ENCODE assay signal across 24 mouse cellular contexts in the genomic region with DNA sequence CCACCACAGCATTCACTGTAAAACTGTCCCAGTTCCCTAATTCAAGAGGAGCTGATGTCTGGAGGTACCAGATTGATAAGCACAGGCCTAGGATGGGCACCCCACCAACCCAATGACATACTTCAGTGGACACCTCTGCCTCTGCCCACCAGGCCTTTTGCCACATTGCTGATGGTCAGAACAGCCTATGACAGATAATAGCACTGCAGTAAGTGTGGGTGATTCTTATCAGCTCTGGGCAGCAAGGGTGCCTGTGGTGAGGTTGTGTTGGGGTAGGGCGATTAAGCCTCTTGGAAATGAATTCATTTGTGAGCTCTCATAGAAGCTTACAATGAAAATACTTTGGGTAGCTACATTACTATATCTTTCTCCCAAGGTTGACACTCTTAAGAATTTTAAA. TPM values are rescaled to one million over a fixed set of nuclear protein-coding genes. Genes with fewer than 3 reads are reported as not detected.
"Had no signal": no experiment of that assay in that cellular context is flagged by ENCODE, and none has a peak within 500 bp of the region (broad histone marks: within the 10 kb centered on the region; RNA-seq: fewer than 3 reads in every experiment).

No protein-coding gene starts in this region.

- H3K27ac ChIP-seq: liver, embryonic 15.5 days; lung, embryonic 15.5 days; macrophage; midbrain, embryonic 10.5 days; midbrain, embryonic 13.5 days; midbrain, embryonic 15.5 days; neural tube, embryonic 13.5 days; neural tube, embryonic 15.5 days; stomach, embryonic 15.5 days; stomach, postnatal 0 days had no signal

- H3K4me3 ChIP-seq: liver, embryonic 15.5 days; lung, embryonic 15.5 days; midbrain, embryonic 10.5 days; midbrain, embryonic 13.5 days; midbrain, embryonic 15.5 days; myocyte; neural tube, embryonic 13.5 days; neural tube, embryonic 15.5 days; stomach, embryonic 15.5 days had no signal

- DNase-seq: liver, postnatal 0 days; lung, adult 2 months; lung, postnatal 14 days; lung, postnatal 36 days; right cerebral cortex, postnatal 14 days; thymus, adult 2 months; thymus, postnatal 25 days; thymus, postnatal 4 days had no signal

- H3K4me2 ChIP-seq: liver, embryonic 15.5 days; lung, embryonic 15.5 days; midbrain, embryonic 13.5 days; midbrain, embryonic 15.5 days; neural tube, embryonic 13.5 days; neural tube, embryonic 15.5 days; stomach, embryonic 15.5 days had no signal

- H3K4me1 ChIP-seq: liver, embryonic 15.5 days; lung, embryonic 15.5 days; midbrain, embryonic 10.5 days; midbrain, embryonic 13.5 days; midbrain, embryonic 15.5 days; neural tube, embryonic 13.5 days; neural tube, embryonic 15.5 days; stomach, embryonic 15.5 days had no signal

- H3K27me3 ChIP-seq: liver, embryonic 15.5 days; lung, embryonic 15.5 days; midbrain, embryonic 13.5 days; midbrain, embryonic 15.5 days; neural tube, embryonic 13.5 days; neural tube, embryonic 15.5 days; stomach, embryonic 15.5 days had no signal

- ATAC-seq: liver, postnatal 0 days; lung, postnatal 0 days; midbrain, embryonic 13.5 days; midbrain, embryonic 15.5 days had no signal

- H3K36me3 ChIP-seq: liver, embryonic 15.5 days; lung, embryonic 15.5 days; midbrain, embryonic 10.5 days; midbrain, embryonic 13.5 days; midbrain, embryonic 15.5 days; neural tube, embryonic 13.5 days; neural tube, embryonic 15.5 days; stomach, embryonic 15.5 days had no signal

- H3K9me3 ChIP-seq: liver, embryonic 15.5 days; lung, embryonic 15.5 days; midbrain, embryonic 10.5 days; midbrain, embryonic 13.5 days; midbrain, embryonic 15.5 days; neural tube, embryonic 13.5 days; neural tube, embryonic 15.5 days; stomach, embryonic 15.5 days had no signal

- H3K9ac ChIP-seq: liver, embryonic 15.5 days; liver, postnatal 0 days; lung, embryonic 15.5 days; midbrain, embryonic 13.5 days; midbrain, embryonic 15.5 days; neural tube, embryonic 13.5 days; neural tube, embryonic 15.5 days; stomach, embryonic 15.5 days had no signal

RNA-seq across cellular contexts. Expression of gene Slc26a3, which starts 5.2 kb away (rescaled TPM):
- total RNA-seq: megakaryocyte progenitor cell, adult 5-6 weeks; megakaryocyte-erythroid progenitor cell, adult 5-6 weeks had no signal
- polyA plus RNA-seq: lung, embryonic 15.5 days; lung, postnatal 0 days; macrophage; midbrain, embryonic 13.5 days; myocyte; neural tube, embryonic 11.5 days; neural tube, embryonic 13.5 days; spleen, adult 2 months had no signal
